Mouse (Mus musculus): ENCODE results near the gene Etv6.

Gene Etv6

DNA sequence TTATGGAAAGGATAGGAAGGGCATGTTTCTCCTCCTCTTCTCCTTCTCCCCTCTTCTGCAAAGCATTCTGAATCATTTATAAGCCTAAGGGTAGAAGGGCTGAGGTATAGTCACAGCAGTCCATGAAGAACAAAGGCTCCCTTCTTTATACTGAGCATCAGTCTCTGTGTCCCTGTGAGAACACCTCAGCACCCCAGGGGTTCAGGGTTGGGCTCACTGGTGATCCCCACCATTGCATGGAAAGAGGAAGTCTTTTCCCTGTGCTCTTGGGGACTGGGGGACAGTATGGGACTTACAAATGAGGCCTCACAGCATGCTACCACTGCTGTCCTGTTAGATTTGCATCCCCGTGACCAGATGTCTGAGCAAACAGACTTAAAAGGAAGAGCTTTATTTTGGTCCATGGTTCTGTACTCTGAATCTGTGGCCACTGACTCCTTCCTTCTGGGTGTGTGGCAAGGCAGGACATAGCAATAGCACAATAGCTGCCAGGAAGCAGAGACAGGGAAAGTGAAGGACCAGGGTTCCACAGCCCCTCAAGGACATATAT, 106.2 kb downstream of the Etv6 start:
- no peak for DNase-seq (ENCODE audit: low spot score)

DNA sequence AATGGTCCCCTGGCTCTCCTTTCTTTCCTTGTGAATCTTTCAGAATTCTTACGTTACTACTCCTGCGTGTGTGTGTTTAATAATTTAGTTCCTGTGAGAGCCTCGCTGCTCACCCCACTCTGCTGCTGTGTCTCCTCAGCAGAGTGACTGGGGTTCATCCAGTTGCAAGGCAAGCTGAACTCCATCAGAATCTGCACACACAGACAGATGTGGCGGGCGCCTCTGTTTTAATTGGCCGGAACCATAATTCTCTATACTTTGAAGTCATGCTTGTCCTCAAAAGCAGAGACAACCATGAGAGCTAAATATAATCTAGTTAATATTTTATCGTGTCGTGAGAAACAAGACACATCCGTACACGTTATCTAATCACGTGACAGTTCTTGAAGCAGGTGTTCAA, 107.2 kb downstream of the Etv6 start:
- DNase-seq (ENCODE audit: low spot score), result no peak

DNA sequence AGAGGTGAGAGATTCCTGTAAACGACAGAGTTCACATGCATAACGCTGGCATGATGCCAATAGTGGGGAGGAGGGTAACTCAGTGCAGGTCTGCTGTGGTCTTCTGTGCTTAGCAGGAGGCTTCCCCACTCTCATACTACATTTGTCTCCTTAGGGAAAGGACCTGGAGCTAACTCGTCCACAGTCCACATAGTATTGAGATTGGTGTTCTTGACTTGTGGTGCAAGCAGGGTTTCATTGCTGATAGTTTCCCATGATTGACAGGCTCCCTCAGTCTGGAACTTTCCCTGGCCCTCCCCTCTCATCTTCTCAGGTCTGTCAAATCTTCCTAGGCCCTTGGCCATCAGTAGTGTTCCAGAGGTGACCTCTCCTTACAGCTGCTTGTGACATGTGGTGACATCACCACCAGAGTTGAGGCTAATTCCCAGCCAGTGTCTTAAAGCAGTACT, 108.2 kb downstream of the Etv6 start:
- no peak for DNase-seq (ENCODE audit: low spot score)

DNA sequence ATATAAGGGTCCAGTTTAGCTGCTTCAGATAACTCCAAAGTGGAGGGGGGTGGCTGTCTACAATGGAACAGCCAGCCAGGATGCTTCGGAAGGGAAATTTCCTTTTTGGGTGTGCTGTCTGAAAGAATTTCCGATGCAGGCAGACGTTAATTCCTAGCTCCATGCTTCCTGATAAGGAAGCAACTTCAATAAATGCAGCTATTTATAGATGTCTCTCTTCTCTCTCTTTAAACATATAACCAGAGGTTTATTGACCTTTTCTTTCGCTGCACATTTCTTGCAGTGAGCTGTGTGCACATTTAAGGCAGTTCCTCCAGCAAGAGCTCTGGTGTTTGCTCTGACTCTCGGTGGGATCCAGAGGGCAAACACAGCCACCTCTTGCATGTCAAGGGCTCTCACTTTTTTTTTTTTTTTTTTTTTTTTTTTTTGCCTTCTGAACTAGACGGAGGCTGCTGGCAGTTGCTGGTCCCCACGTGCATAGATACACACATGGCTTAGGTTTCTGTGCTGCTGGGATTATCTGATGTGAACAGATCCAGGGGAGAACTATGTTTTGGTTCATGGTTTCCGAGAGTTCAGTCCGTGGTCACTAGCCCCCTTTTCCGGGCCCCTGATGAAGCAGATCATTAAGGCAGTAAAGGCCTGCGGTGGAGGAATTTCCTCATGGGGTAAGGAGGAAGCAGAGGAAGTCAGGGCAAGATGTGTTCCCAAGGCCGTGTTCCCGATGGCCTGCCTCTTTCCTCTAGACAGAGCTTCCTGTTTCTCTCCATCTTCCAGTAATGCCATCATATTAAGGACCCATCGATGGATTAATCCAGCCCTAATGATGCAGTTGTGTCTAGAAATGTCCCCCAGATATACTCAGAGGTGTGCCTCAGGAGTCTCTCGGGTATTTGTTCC, 109.0 kb downstream of the Etv6 start:
- DNase-seq (ENCODE audit: low spot score), result no peak

DNA sequence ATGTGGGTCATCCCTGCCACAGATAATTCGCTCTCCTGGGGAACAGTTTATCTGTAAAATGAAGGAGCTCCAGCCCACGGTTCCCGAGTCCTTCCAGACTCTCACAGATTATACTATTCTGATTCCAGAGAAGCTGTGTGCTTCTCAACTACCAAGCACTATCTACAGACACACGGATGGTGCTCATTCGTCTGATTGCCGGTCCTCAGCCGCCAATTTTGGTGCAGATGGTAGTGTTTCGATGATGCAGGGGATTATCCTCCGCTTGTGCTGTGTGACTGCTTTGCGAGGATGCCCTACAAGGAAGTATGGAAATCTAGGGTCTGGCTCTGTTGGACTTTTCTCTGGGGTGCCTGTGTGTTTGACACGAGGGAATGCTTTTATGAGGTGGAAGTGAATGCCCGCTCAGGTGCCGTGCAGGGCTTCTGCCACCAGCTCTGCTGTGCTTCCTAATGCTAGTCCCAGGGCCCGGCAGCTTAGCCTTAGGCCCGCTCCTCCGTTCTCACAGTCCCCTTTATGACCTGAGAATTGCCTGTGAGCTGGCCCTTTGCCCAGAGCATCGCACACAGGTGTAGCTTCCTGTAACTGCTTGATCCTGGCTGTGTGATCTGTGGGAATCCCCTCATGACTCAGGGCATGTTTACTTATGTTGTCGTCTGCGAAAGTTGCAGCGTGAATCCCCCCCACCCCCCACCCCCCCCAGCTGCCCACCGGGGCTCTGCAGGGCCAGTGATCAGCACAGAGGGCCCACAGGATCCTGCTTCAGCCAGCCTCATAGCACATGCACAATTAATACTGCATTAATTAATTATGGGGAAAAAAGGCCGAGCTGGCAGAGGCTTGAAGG, 112.3 kb downstream of the Etv6 start:
- DNase-seq (ENCODE audit: low spot score), result no peak

DNA sequence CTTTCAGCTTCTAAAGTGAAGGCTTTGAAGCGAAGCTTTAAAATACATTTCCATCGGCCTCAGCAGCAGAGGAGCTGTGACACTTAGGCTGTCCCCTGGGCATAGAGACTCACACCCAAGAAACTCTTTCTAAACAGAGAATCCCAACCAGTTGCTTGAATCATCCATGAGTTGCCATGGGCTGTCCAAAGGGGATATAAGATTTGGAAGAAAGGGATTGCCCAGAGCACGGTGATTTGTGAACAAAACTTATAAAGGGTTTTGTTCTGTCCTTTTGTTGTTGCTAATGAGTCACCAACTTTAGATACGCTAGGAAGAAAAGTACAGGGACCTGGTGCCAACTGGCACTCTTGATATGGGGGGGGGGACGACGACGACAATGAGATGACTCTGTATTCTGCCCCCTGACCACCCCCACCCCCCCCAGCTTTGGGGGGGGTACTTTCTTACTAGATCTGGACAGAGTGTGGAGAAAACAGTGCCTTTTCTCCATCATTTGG, 113.0 kb downstream of the Etv6 start:
- no peak for DNase-seq (ENCODE audit: low spot score)

DNA sequence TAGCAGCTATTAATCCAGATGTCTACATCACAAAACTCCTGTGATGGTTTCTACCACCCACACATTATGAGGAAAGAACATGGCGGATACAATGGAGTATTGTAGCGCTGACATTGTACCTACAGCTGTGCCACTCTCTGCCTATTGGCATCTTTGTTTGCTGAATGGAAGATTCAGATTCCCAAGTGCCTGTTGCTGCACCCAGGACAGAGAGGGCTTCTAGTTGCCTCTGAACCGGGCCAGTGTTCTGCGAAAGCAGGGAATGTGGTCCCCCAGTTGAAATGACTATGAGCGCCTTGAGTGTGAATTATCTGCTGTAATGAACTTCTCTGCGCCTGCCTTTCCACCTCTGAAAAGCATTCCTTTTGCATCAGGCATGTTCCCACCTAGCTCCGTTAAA, 114.1 kb downstream of the Etv6 start:
- no peak for DNase-seq (ENCODE audit: low spot score)

DNA sequence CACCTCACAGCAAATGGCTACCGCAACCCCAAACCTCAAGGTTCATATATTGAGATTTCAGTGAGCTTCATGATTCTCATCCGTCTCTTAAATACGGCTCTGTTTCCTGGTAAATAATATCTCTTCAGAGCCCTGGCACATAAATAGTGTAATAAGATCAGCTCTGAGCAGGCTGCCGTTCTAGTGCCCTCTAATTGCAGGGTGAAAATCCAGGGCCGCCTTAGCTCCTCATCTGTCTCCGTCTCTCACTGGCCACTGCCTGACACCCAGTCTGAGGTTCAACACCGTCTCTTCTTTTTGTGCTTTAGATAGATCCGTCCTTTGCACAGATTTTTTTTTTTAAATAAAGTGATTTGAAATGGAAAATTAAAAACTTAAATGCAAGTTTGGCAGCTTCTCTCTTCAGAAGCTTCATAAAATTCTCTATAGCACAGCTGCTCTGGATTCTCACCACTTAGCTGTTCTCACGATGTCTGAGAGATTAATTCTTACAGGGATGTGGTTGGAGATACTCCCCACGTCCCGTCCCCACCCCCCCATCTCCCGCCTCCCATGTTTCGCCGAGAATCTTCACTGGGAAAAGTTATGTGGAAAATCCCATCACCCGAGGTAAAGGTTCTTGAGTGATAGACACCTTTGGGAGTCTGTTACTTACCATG, 115.7 kb downstream of the Etv6 start:
- no peak for DNase-seq (ENCODE audit: low spot score)

DNA sequence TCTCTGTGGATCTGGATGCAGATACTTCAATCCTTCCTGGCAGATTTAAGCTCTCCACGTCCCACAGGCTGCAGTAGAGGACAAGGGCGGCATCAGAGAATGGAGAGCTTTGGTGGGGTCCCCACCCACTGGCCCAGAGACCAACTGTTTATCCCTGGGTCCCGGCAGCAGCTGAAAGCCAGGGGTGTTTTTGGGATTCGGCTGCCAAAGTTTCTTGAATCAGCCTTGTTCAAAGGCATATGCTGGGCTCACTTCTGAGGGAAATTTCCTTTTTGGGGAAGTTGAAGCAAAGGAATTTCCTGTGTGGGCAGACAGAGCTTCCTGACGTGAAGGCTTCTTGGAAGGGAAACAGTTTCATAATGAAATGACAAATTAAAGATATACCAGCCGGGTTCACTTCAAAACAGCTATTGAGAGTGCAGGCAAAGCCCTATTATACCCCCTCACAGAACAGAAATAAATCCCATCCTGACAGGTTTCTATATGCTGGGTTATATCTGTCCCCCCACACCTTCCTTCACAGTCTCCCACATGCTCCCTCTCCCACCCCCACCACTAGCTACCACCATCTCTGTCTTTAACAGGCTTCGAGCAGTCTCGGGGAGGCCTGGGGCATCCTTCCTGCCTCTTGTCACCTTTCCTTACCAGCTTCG, 116.5 kb downstream of the Etv6 start:
- DNase-seq (ENCODE audit: low spot score), result no peak

DNA sequence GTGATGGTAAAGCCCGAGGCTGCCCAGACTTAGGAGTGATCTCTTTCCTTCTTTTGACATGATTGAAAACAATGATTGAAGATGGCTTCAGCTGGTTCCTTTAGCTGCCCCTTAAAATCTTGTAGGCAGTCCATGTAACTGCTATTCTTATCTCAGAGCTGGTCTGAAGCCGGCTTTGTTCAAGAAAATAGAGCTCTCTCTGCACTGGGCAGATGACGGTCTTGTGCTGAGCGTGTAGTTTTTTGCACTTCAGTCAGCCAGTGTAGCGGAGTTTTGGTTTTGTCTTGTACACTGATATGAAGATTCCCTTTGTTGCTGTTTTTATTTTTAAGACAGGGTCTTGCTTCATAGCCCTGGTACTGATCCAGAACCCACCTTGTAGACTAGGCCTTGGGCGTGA, 117.0 kb downstream of the Etv6 start:
- DNase-seq (ENCODE audit: low spot score), result no peak

DNA sequence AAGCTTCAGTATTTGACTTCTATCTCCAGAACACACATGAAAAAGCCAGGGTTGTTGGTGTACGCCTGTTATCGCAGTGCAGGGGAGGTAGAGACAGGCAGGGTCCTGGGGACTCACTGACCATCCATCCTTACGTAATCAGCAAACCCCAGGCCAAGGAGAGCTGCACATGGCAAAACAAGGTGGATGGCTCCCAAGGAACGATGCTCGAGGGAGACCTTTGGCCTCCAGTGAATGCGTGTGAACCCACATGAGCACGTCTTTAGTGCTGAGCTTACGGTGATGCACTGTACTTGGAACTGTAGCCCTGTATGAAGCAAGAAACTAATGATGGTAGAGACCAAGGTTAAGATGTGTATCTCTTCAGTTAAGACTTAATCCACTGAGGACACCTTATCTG, 119.2 kb downstream of the Etv6 start:
- no peak for DNase-seq (ENCODE audit: low spot score)

DNA sequence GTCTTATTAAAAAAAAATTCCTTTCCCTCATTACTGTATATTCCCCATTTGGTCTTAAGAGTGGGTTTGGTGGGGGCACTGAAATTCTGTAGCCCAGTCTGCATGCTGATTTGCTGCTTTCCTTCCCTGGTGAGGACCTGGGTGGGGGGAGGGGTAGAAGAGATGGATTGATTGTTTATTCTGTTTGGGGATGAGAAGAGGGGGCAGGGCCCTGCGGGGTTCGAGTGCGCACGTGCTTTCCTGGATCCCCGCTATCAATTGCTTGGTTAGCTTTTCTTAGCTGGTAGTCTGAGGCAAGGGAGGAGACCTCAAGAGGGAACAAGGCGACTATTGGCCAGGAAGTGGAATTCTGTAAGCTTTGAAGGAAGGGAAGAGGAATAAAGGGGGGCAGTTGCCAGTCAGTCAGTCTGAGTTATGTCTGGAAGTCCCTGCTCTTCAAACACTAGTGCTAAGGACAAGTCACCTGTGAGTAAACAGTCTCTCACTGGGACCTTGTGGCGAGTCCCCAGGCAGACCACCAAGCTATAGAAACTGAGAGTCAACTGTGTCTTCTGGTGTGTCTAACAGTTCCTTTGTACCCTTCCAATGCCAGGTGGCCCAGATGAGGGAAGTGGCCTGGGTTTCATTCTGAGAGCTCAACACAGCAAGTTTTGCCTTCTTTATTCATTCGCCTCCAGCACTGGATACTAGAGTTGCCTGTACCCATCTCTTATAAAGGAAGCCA, 120.6 kb downstream of the Etv6 start:
- DNase-seq (ENCODE audit: low spot score), result no peak

DNA sequence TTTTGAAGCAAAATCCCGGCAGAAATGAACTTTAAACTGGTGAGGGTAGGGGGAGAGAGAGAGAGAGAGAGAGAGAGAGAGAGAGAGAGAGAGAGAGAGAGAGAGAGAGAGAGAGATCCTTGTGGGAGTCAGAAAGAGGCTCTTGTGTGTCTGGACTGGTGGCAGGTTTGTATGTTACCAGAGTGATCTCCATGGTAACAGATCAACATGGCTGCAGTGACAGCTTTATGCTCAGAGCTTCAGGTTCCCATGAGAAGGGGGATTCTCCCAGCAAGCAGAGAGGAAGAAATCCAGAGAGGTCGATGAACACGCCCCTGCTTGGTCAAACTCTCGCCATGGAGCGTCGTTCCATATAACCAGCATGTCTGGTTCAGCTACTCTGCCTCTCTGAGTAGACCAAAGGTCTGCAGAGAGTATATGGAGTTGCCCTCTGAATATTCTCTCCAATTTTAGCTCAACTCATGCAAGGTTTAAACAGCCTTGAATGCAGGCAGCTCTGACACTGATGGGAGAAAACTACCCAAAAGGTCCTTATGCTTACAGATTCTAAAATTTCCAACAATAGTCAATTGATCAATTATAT, 122.1 kb downstream of the Etv6 start:
- DNase-seq (ENCODE audit: low spot score), result no peak

DNA sequence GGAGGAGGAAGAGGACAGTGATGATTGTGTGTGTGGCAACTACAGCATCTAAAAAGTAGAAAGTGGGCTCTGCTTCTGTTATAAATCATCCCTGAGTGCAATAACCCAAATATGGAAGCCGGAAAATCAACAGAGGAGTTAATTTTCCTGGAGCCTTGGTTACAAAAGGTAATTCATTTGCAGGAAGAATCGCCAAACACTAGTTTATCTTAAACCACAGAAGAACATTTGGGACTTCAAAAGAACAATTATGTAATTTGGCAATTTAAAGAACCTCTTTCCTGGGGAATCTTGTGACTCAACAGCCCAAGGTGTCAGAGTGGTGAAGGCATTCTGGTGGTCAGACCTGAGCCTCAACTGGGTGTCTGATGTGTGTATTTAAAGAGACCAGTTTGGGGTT, 122.7 kb downstream of the Etv6 start:
- DNase-seq (ENCODE audit: low spot score), result no peak

DNA sequence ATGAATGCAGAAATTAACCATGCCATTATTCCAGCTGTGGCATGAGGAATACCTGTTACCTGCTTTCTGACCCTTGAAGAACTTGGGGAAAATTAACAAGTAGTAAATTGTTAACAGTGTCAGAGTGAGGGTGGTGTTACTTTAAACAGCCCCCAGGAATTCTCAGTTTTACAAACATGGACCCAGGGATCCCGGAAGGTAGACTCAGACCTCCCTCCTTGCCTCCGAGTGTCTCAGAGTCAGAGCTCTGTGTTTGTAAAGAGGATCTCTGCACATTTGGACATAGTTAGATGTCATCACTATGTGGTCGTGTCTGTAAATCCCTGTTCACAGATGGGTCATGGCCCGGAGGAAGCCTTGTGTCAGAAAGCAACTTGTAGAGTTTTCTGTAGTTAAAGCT, 124.2 kb downstream of the Etv6 start:
- no peak for DNase-seq (ENCODE audit: low spot score)

DNA sequence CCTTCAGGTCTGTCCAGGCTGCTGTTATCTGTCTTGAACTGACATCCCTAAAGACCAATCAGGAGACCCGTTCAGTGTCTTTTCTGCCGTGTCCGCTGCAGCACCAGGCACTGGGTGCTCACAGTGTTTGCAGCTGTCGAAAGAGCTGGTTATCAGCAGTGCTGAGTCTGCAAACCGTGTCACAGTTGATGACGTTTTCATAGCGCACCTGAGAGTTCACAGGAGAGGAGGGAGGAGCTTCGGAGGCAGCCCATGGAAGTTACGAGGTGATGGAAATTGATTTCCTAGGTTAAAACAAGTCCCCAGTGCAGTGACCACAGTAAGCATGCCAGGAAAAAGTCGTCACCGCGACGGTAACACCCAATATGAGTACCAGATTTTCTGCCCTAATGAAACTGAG, 125.5 kb downstream of the Etv6 start:
- DNase-seq (ENCODE audit: low spot score), result no peak

DNA sequence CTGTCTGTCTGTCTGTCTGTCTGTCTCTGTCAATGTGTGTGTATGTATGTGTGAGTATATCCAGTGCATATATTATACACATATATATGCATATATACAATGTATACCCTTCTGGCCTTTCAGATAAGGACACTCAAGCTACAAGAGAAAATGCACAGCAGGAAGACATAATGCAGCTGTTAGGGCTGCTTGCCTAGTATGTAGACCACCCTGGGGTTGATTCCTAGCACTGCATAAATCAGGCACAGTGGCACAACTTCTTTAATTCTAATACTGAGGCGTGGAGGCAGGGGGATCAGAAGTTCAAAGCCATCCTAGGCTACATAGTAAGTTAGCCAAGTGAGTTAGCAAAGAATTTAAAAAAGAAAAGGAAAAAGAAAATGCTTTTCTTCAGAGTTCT, 127.8 kb downstream of the Etv6 start:
- DNase-seq (ENCODE audit: low spot score), result no peak

DNA sequence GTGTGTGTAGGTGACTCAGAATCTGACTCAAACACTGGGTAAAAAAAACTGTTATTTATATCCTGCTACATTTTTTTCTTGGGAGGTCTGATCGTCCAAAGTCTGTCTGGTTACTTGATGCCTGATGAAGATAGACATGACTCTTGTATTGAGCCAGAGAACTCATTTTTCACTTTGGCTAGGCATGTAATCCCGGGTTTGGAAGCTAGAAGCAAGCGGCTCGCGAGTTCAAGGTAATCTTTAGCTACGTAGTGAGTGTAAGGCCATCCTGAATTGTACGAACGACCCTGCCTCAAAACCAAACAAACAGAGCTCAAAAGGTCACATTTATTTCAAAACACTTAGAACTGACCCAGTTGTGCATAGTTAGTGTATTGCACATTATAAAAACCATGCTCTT, 128.9 kb downstream of the Etv6 start:
- no peak for DNase-seq (ENCODE audit: low spot score)

DNA sequence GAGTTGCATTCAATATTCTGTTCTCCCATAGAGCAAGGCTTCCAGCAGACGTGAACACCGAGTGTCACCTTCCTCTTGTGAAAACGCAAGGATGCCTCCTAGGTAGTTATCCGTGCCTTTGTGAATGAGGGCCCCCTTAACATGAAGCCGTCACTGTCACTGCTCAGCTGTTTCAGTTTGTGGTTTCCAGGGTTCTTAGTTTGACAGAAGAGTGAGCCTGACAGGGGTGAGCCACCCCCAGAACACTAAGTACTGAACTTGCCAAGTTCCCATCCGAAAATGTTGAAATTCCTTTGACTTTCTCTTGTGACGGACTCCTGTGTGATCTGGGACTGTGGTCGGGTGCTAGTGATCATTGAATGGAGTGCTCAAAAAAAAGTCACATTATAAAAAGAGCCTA, 129.5 kb downstream of the Etv6 start:
- no peak for DNase-seq (ENCODE audit: low spot score)

DNA sequence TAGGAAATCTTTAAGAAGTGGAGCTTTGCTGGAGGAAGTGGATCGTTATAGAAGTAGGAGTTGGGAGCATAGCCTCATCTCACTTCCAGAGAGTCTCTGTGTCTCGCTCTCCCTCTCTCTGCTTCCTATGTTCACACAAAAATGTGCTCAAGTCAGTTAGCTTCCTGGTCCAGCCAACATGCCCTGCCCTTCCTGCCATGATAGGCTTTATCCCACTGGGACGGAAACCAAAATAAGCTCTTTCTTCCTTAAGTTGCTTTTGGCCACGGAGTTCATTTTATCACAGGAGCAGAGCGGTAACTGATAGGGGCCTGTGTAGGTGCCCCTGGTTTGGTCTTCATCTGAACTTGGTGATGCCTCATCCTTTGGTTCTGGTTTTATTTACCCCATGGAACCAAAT, 132.5 kb downstream of the Etv6 start:
- DNase-seq (ENCODE audit: low spot score), result no peak

DNA sequence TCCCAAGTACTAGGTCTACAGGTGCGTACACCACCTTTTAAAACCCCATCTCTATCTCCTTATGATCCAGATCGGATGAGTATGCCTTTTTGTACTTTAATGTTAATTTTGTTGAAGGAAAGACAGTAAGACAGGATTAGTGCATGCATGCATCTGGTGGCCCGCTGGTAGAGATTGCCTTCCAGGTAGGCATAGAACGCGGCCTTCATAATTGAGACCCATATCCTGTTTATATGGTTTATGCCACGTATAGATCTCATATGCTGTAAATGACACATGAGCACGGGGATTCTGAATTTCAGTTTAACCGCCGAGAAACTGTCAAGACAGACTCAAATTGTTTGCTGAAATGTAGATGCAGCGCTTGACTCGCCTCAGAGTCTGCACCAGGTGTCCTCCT, 133.3 kb downstream of the Etv6 start:
- DNase-seq (ENCODE audit: low spot score), result no peak
